In genomic region chr5:53588421-53589171, GRCm38 (mm10) we compare ENCODE assay signal across 8 mouse cellular contexts.
DNase-seq lines count a peak whose midpoint lies in the region; ATAC-seq and TF ChIP-seq lines count a peak whose summit lies in the region.

No protein-coding gene starts in this region.

- H3K27me3 ChIP-seq in MEL (ENCODE audit: control insufficient read depth in 1 of 2, insufficient read depth in 2 of 2, low read length in 2 of 2) = no peaks in the 10 kb centered on the region
- H3K27me3 ChIP-seq in heart, embryonic 15.5 days = no peaks in the 10 kb centered on the region
- no peaks in the 10 kb centered on the region for H3K27me3 ChIP-seq in liver, embryonic 11.5 days (replicated peaks; ENCODE audit: control insufficient read depth, insufficient read depth, low read length)
- no peaks in the 10 kb centered on the region for H3K27me3 ChIP-seq in myocyte (ENCODE audit: control insufficient read depth, insufficient read depth, insufficient read length)

- peak overlapping the region; percentile 99 for H3K9ac ChIP-seq in MEL (ENCODE audit: control insufficient read depth, low read depth, low read length, poor library complexity, severe bottlenecking)
- H3K9ac ChIP-seq in heart, embryonic 15.5 days = peak overlapping the region; percentile 99
- peak overlapping the region; percentile 88 for H3K9ac ChIP-seq in liver, embryonic 11.5 days (ENCODE audit: low read depth, low read length)

- 3% methylated on average over 30 of the region's 34 CpGs for WGBS in heart, embryonic 15.5 days
- 2% methylated on average over 34 of the region's 34 CpGs for WGBS in liver, embryonic 11.5 days

- H3K4me2 ChIP-seq in heart, embryonic 15.5 days = peak overlapping the region; percentile 98
- H3K4me2 ChIP-seq in liver, embryonic 11.5 days = peak overlapping the region; percentile 91
- H3K4me2 ChIP-seq in myocyte (ENCODE audit: low read depth) = peak overlapping the region; percentile 53

- peak in 1 of 2 experiments; percentile 74; a peak in 2 of 4 replicates for TF ChIP-seq EP300 in MEL (IDR thresholded peaks at IDR 0.05; ENCODE audit: low read depth in 1 of 2, low read length in 2 of 2)

- TF ChIP-seq POLR2A in MEL (IDR thresholded peaks at IDR 0.05; ENCODE audit: control insufficient read depth in 1 of 2, insufficient read depth in 1 of 2, low read depth in 1 of 2, low read length in 2 of 2, poor library complexity in 1 of 2) (no peak; a peak in 1 of 4 replicates), myocyte (IDR thresholded peaks at IDR 0.05; ENCODE audit: insufficient read length, low read depth) (no peak)

- no peaks in the 10 kb centered on the region for H3K9me3 ChIP-seq in MEL (replicated peaks; ENCODE audit: insufficient read depth, low read length)
- no peaks in the 10 kb centered on the region for H3K9me3 ChIP-seq in heart, embryonic 15.5 days (replicated peaks)
- no peaks in the 10 kb centered on the region for H3K9me3 ChIP-seq in liver, embryonic 11.5 days (ENCODE audit: control insufficient read depth, low read length)

- peak; percentile 28 for DNase-seq in layer of hippocampus, adult 11-12 months (ENCODE audit: low spot score)
- no peak for DNase-seq in layer of hippocampus, postnatal 36 days
- DNase-seq in MEL (ENCODE audit: low read depth, low spot score) = peak; percentile 94
- DNase-seq in cerebellum, postnatal 25 days = peak; percentile 11 to 13
- DNase-seq in liver, embryonic 11.5 days (ENCODE audit: low spot score) = no peak
- DNase-seq in ovary, postnatal 14 days (ENCODE audit: low spot score) = no peak

- peaks cover 3 to 9% of the 10 kb centered on the region in 2 experiments; a peak in 2 of 4 replicates for H3K4me1 ChIP-seq in MEL (ENCODE audit: control insufficient read depth in 1 of 2, insufficient read depth in 2 of 2, low read length in 2 of 2)
- peaks cover 22% of the 10 kb centered on the region for H3K4me1 ChIP-seq in heart, embryonic 15.5 days (replicated peaks)
- H3K4me1 ChIP-seq in liver, embryonic 11.5 days (replicated peaks; ENCODE audit: control insufficient read depth, insufficient read depth, low read length) = peaks cover 4% of the 10 kb centered on the region

- peaks cover 0 to 19% of the 10 kb centered on the region in 2 experiments; a peak in 2 of 4 replicates for H3K36me3 ChIP-seq in MEL (ENCODE audit: control insufficient read depth in 1 of 2, insufficient read depth in 2 of 2, low read length in 2 of 2)
- no peaks in the 10 kb centered on the region for H3K36me3 ChIP-seq in heart, embryonic 15.5 days
- H3K36me3 ChIP-seq in liver, embryonic 11.5 days (ENCODE audit: control insufficient read depth, insufficient read depth, low read length) = no peaks in the 10 kb centered on the region
- no peaks in the 10 kb centered on the region for H3K36me3 ChIP-seq in myocyte (ENCODE audit: control insufficient read depth, insufficient read depth)

- TF ChIP-seq CTCF in MEL (IDR thresholded peaks at IDR 0.05 in 2 of 3, conservative IDR thresholded peaks at IDR 0.05 in 1 of 3; ENCODE audit: control insufficient read depth in 1 of 3, insufficient read depth in 1 of 3, low read depth in 2 of 3, low read length in 3 of 3, poor library complexity in 1 of 3, severe bottlenecking in 1 of 3) = no peak

- H3ac ChIP-seq in myocyte (ENCODE audit: control insufficient read depth, insufficient read length) = peak overlapping the region; percentile 75

- peak; percentile 18 for ATAC-seq in heart, embryonic 15.5 days (replicated peaks; ENCODE audit: insufficient number of reproducible peaks, insufficient read depth, low FRiP score, low read depth)
- ATAC-seq in liver, embryonic 11.5 days (replicated peaks; ENCODE audit: low FRiP score) = no peak; the same call in 1 of the 2 replicates

- peak overlapping the region; percentile 97 for H3K27ac ChIP-seq in MEL (ENCODE audit: control insufficient read depth, low read depth, low read length)
- H3K27ac ChIP-seq in heart, embryonic 15.5 days = peak overlapping the region; percentile 100
- H3K27ac ChIP-seq in liver, embryonic 11.5 days (ENCODE audit: low read depth, low read length) = peak overlapping the region; percentile 75

- peaks cover 28% of the 10 kb centered on the region for H3K79me2 ChIP-seq in MEL (ENCODE audit: control insufficient read depth, insufficient read depth, low read length, poor library complexity)
- peaks cover 28% of the 10 kb centered on the region for H3K79me2 ChIP-seq in myocyte (ENCODE audit: control insufficient read depth, insufficient read depth)

- TF ChIP-seq RAD21 in MEL (IDR thresholded peaks at IDR 0.05; ENCODE audit: low read depth, low read length) = no peak

- H3K4me3 ChIP-seq in MEL (ENCODE audit: control insufficient read depth in 1 of 2, insufficient read depth in 1 of 2, low read depth in 2 of 2, low read length in 2 of 2) (peak overlapping the region; percentile 54 to 90), myocyte (peak overlapping the region; percentile 91)
- peak overlapping the region; percentile 97 for H3K4me3 ChIP-seq in heart, embryonic 15.5 days
- peak overlapping the region; percentile 89 for H3K4me3 ChIP-seq in liver, embryonic 11.5 days (ENCODE audit: low read depth, low read length)

TF ChIP-seq in MEL, 35 proteins besides CTCF, POLR2A, EP300 and RAD21:
- TF ChIP-seq HCFC1 (IDR thresholded peaks at IDR 0.05; ENCODE audit: low read depth, low read length) (no peak; the same call in 1 of the 2 replicates), SIN3A (IDR thresholded peaks at IDR 0.05; ENCODE audit: low read length) (peak; percentile 80; the same call in 1 of the 2 replicates), ETS1 (IDR thresholded peaks at IDR 0.05; ENCODE audit: low read depth, low read length) (peak; percentile 57; the same call in 1 of the 2 replicates), GABPA (IDR thresholded peaks at IDR 0.05; ENCODE audit: low read depth, low read length) (no peak), TCF12 (IDR thresholded peaks at IDR 0.05; ENCODE audit: low read depth, low read length) (peak; percentile 51), POLR2AphosphoS2 (IDR thresholded peaks at IDR 0.05; ENCODE audit: low read length) (peak; percentile 36; the same call in 1 of the 2 replicates), CHD2 (IDR thresholded peaks at IDR 0.05; ENCODE audit: low read length) (peak; percentile 57), ZC3H11A (IDR thresholded peaks at IDR 0.05; ENCODE audit: low read depth, low read length) (no peak), ZMIZ1 (IDR thresholded peaks at IDR 0.05; ENCODE audit: low read depth, low read length) (peak; percentile 69; the same call in 1 of the 2 replicates), MAX (IDR thresholded peaks at IDR 0.05; ENCODE audit: low read length) (no peak), TBP (IDR thresholded peaks at IDR 0.05; ENCODE audit: low read depth, low read length) (peak; percentile 75), GATA1 (IDR thresholded peaks at IDR 0.05; ENCODE audit: low read depth, low read length) (peak; percentile 15), MYC (IDR thresholded peaks at IDR 0.05; ENCODE audit: low read depth, low read length) (peak; percentile 62; the same call in 1 of the 2 replicates), BHLHE40 (IDR thresholded peaks at IDR 0.05; ENCODE audit: borderline replicate concordance, low read depth, low read length) (0 out of 2 replicates have a peak, but pooled peaks have one; percentile 40), MXI1 (IDR thresholded peaks at IDR 0.05; ENCODE audit: low read depth, low read length) (peak; percentile 63)

TF ChIP-seq in myocyte, 11 proteins besides CTCF, POLR2A, EP300 and RAD21:
- TF ChIP-seq E2F4 (IDR thresholded peaks at IDR 0.05; ENCODE audit: insufficient read depth) (no peak), MYOG (IDR thresholded peaks at IDR 0.05; ENCODE audit: control insufficient read depth in 1 of 3, insufficient read depth in 1 of 3, insufficient read length in 2 of 3, low read depth in 2 of 3) (no peak), CEBPB (IDR thresholded peaks at IDR 0.05; ENCODE audit: insufficient read depth, poor library complexity, severe bottlenecking) (no peak), REST (IDR thresholded peaks at IDR 0.05; ENCODE audit: insufficient read depth, insufficient read length) (no peak), USF1 (IDR thresholded peaks at IDR 0.05; ENCODE audit: low read depth) (no peak), POLR2AphosphoS2 (IDR thresholded peaks at IDR 0.05; ENCODE audit: insufficient read length, low read depth) (no peak), TCF3 (IDR thresholded peaks at IDR 0.05; ENCODE audit: insufficient read length, low read depth) (no peak), TCF12 (IDR thresholded peaks at IDR 0.05; ENCODE audit: insufficient read depth, poor library complexity, severe bottlenecking) (no peak), SRF (IDR thresholded peaks at IDR 0.05; ENCODE audit: control insufficient read depth, insufficient read length, low read depth) (no peak), MAX (IDR thresholded peaks at IDR 0.05; ENCODE audit: low read depth) (no peak), MYOD1 (IDR thresholded peaks at IDR 0.05; ENCODE audit: control insufficient read depth in 1 of 3, insufficient read length in 2 of 3, low read depth in 2 of 3) (no peak)

Comparison
In these comparisons a context has a peak if more than half of its experiments do, and no peak if none do; other contexts are left out.
1. DNase-seq: peak in layer of hippocampus, adult 11-12 months (single experiment), MEL (single experiment) and cerebellum, postnatal 25 days (2 of 2); none in layer of hippocampus, postnatal 36 days (0 of 2), liver, embryonic 11.5 days (single experiment) and ovary, postnatal 14 days (single experiment).
2. Peak in every context shown above with its lines, with median percentiles within 50 percentile points of each other: H3K27ac ChIP-seq, H3K4me3 ChIP-seq, H3K9ac ChIP-seq and H3K4me2 ChIP-seq.